Mouse (Mus musculus): ENCODE results near the gene Pde10a. TPM values are rescaled to one million over a fixed set of nuclear protein-coding genes. Genes with fewer than 3 reads are reported as not detected.

The Pde10a gene
- polyA plus RNA-seq, 1 experiment from 2014 or later, result 1.9 TPM

DNA sequence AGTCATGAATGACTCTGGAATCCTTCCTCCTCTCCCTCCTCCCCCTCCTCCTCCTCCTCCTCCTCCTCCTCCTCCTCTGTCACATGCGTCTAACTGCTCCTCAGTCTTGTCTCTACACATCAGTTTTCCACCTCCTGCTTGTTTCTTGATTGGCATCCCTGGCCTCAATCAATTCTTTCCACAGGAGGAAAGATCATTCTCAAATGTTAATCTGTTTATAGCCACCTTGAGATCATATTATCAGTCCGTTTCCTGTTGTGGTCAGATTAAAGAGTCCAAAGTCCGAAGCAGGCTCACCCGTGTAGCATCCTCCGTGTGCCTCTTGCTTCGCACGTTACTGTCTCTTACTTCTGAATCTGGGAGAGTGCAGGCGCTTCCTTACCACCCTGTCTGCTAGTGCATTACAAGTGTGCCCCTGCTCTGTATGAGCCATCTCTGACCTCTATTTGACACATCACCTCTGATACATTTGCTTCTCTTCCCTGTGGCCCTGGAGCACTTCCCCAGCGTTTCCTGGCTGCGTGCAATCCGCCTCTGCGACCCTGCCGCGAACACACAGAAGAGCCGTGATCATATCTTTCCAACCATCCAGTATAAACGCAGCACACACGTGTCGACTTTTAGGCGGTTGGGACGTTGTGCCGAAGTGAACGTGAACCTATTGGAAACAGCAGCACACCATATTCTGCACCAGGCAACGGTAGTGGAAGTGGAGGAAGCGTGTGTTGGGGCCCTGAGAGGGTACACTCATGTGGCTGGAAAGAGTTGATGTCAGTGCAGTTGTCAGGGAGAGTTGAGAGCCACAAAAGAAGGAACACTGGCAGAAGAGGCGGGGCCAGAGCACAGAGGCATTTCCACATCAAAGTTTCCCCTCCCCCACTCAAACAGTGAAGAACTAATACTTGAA, 342.4 kb downstream of the Pde10a start:
- no peak overlapping the region for H3K9ac ChIP-seq (ENCODE audit: low read length)
- no peak overlapping the region for H3K27ac ChIP-seq (ENCODE audit: low read length)
- no peaks in the 10 kb centered on the region for H3K9me3 ChIP-seq (replicated peaks; ENCODE audit: control insufficient read depth, low read length)
- peak; percentile 50; the same call in 1 of the 2 replicates for ATAC-seq (replicated peaks; ENCODE audit: extremely low read depth, insufficient read depth, low FRiP score)
- no peaks in the 10 kb centered on the region for H3K27me3 ChIP-seq (ENCODE audit: control insufficient read depth, insufficient read depth, low read length)
- peak overlapping the region; percentile 22 for H3K4me2 ChIP-seq (ENCODE audit: low read depth, low read length)
- WGBS, result 52% methylated on average over 24 of the region's 25 CpGs
- no peak overlapping the region for H3K4me3 ChIP-seq (ENCODE audit: low read length)
- H3K36me3 ChIP-seq (ENCODE audit: control insufficient read depth, insufficient read depth), result no peaks in the 10 kb centered on the region
- H3K4me1 ChIP-seq (ENCODE audit: control insufficient read depth, insufficient read depth, low read length), result peaks cover 7% of the 10 kb centered on the region

DNA sequence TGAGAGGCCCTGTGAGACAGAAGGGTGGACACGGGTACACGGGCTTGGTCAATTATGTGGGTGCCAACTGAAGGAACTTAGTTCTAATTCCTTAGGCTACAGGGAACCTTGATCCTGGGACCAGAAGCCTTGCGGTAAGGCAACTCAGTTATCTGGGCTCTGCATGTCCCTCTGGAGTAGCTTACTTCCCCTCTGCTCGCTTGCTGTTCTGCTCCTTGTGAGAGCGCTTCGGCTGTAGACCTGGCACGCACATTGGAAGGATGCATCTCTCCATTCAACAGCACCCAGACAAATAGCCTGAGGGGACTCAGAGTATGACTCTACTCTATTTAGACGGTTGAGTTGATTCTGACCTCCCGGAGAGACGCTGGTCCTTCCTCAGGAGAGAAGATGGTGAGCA, 344.1 kb downstream of the Pde10a start:
- H3K4me2 ChIP-seq (ENCODE audit: low read depth, low read length), result no peak overlapping the region
- H3K27me3 ChIP-seq (ENCODE audit: control insufficient read depth, insufficient read depth, low read length), result no peaks in the 10 kb centered on the region
- H3K27ac ChIP-seq (ENCODE audit: low read length), result no peak overlapping the region
- no peaks in the 10 kb centered on the region for H3K9me3 ChIP-seq (replicated peaks; ENCODE audit: control insufficient read depth, low read length)
- H3K4me1 ChIP-seq (ENCODE audit: control insufficient read depth, insufficient read depth, low read length), result peaks cover 7% of the 10 kb centered on the region
- ATAC-seq (replicated peaks; ENCODE audit: extremely low read depth, insufficient read depth, low FRiP score), result no peak
- no peaks in the 10 kb centered on the region for H3K36me3 ChIP-seq (ENCODE audit: control insufficient read depth, insufficient read depth)
- H3K9ac ChIP-seq (ENCODE audit: low read length), result no peak overlapping the region
- 80% methylated on average over 10 of the region's 10 CpGs for WGBS
- H3K4me3 ChIP-seq (ENCODE audit: low read length), result no peak overlapping the region

DNA sequence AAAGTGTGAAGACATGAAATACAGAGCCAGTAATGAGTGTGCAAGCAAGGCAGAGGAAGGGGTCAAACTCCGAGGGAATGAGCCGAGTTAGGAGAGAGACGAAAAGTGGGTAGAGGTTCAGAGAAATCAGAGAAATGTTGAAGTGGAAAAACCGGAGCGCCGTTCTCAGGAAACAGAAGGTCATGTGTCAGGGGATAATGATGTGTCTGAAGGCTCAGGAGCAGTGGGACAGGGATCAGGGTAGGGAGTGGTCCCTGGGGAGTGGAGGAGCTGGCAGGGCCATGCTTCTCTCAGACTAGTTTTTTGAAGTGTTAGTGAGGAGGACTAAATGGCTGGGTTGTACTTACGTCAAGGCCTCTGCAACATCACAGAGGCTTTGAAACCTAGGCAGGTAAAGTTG, 345.7 kb downstream of the Pde10a start:
- peaks cover 7% of the 10 kb centered on the region for H3K4me1 ChIP-seq (ENCODE audit: control insufficient read depth, insufficient read depth, low read length)
- no peaks in the 10 kb centered on the region for H3K9me3 ChIP-seq (replicated peaks; ENCODE audit: control insufficient read depth, low read length)
- no peak overlapping the region for H3K4me2 ChIP-seq (ENCODE audit: low read depth, low read length)
- H3K9ac ChIP-seq (ENCODE audit: low read length), result no peak overlapping the region
- no peaks in the 10 kb centered on the region for H3K27me3 ChIP-seq (ENCODE audit: control insufficient read depth, insufficient read depth, low read length)
- WGBS, result 64% methylated on average over 7 of the region's 7 CpGs
- no peaks in the 10 kb centered on the region for H3K36me3 ChIP-seq (ENCODE audit: control insufficient read depth, insufficient read depth)
- H3K27ac ChIP-seq (ENCODE audit: low read length), result no peak overlapping the region
- ATAC-seq (replicated peaks; ENCODE audit: extremely low read depth, insufficient read depth, low FRiP score), result no peak
- H3K4me3 ChIP-seq (ENCODE audit: low read length), result no peak overlapping the region

DNA sequence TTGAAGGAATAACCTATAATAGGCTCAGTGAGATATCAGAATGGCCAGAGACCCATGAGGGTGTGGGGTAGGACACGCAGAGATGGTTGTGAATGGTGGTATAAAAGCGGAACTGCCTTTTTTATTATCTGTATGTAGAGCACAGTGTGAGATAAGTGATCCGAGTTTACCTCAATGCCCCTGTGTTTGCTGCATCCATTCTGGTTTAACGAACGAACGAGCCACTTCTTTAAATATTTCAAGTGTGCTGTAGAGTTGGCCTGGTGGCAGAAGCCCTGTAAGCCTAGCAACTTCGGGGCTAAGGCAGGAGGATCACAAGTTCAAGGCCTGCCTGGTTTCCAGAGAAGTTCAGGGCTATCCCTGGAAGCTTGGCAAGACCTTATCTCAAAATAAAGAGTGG, 346.2 kb downstream of the Pde10a start:
- Histone ChIP-seq H3K27ac (ENCODE audit: low read length) (no peak overlapping the region), H3K4me1 (ENCODE audit: control insufficient read depth, insufficient read depth, low read length) (peaks cover 7% of the 10 kb centered on the region), H3K4me3 (ENCODE audit: low read length) (no peak overlapping the region), H3K36me3 (ENCODE audit: control insufficient read depth, insufficient read depth) (no peaks in the 10 kb centered on the region), H3K9ac (ENCODE audit: low read length) (no peak overlapping the region), H3K4me2 (ENCODE audit: low read depth, low read length) (no peak overlapping the region), H3K27me3 (ENCODE audit: control insufficient read depth, insufficient read depth, low read length) (no peaks in the 10 kb centered on the region), H3K9me3 (replicated peaks; ENCODE audit: control insufficient read depth, low read length) (no peaks in the 10 kb centered on the region)
- no peak for ATAC-seq (replicated peaks; ENCODE audit: extremely low read depth, insufficient read depth, low FRiP score)
- WGBS, result 67% methylated on average over 7 of the region's 7 CpGs

DNA sequence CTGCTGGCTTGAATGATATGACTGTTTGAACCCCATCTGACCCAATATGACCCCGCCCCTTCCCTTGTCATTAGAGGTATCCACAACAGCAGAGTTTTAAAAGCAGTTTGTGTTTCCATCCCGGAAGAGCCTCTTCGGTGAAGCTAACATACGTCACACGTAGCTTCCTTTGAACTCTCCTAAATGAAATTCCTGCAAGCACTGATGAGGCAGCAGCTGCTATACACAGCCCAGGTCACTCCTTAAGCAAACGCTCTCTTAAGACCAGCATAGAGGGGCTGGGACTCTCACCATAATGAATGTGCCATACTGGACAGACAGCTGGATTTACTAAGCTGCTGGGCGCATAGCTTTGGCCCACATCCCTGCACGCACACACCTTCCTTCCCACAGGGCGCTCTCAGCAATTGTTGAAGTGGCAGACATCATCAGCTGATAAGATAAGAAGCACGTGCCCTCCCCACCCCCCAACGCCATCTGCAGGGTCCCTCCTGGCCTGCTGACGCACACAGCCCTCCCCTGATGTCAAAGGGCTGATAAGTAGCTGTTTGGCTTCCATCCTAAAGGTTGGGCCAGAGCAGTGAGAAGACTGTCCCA, 346.9 kb downstream of the Pde10a start:
- 14% methylated on average over 12 of the region's 12 CpGs for WGBS
- no peaks in the 10 kb centered on the region for H3K9me3 ChIP-seq (replicated peaks; ENCODE audit: control insufficient read depth, low read length)
- ATAC-seq (replicated peaks; ENCODE audit: extremely low read depth, insufficient read depth, low FRiP score), result peak; percentile 58
- peak overlapping the region; percentile 47 for H3K4me2 ChIP-seq (ENCODE audit: low read depth, low read length)
- H3K4me3 ChIP-seq (ENCODE audit: low read length), result no peak overlapping the region
- H3K4me1 ChIP-seq (ENCODE audit: control insufficient read depth, insufficient read depth, low read length), result peaks cover 7% of the 10 kb centered on the region
- H3K36me3 ChIP-seq (ENCODE audit: control insufficient read depth, insufficient read depth), result no peaks in the 10 kb centered on the region
- no peaks in the 10 kb centered on the region for H3K27me3 ChIP-seq (ENCODE audit: control insufficient read depth, insufficient read depth, low read length)
- H3K27ac ChIP-seq (ENCODE audit: low read length), result peak overlapping the region; percentile 14
- H3K9ac ChIP-seq (ENCODE audit: low read length), result peak overlapping the region; percentile 28; the same call in 1 of the 2 replicates

DNA sequence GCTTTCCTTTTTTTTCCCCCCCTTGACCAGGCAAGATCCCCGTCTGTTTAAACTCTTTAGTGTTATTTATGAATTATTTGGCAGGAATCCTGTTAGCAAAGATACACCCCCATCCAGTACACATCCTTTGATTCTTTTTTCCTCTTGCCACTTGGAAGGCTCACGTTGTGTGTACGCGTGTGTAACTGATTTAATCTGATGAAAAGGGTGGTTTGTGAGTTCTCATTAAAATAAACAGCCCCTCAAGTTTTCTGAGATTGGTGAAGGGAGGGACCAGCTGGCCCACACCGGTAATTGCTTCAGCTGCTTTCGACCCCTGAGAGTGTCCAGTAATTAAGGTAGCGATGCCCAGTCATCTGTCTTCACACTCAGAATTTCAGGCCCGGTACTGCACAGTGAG, 347.4 kb downstream of the Pde10a start:
- Histone ChIP-seq H3K4me3 (ENCODE audit: low read length) (no peak overlapping the region), H3K4me2 (ENCODE audit: low read depth, low read length) (peak overlapping the region; percentile 47; the same call in 1 of the 2 replicates), H3K27me3 (ENCODE audit: control insufficient read depth, insufficient read depth, low read length) (no peaks in the 10 kb centered on the region), H3K4me1 (ENCODE audit: control insufficient read depth, insufficient read depth, low read length) (peaks cover 7% of the 10 kb centered on the region), H3K36me3 (ENCODE audit: control insufficient read depth, insufficient read depth) (no peaks in the 10 kb centered on the region), H3K9me3 (replicated peaks; ENCODE audit: control insufficient read depth, low read length) (no peaks in the 10 kb centered on the region), H3K27ac (ENCODE audit: low read length) (peak overlapping the region; percentile 14; the same call in 1 of the 2 replicates), H3K9ac (ENCODE audit: low read length) (peak overlapping the region; percentile 28; the same call in 1 of the 2 replicates)
- no peak for ATAC-seq (replicated peaks; ENCODE audit: extremely low read depth, insufficient read depth, low FRiP score)
- 49% methylated on average over 8 of the region's 8 CpGs for WGBS

DNA sequence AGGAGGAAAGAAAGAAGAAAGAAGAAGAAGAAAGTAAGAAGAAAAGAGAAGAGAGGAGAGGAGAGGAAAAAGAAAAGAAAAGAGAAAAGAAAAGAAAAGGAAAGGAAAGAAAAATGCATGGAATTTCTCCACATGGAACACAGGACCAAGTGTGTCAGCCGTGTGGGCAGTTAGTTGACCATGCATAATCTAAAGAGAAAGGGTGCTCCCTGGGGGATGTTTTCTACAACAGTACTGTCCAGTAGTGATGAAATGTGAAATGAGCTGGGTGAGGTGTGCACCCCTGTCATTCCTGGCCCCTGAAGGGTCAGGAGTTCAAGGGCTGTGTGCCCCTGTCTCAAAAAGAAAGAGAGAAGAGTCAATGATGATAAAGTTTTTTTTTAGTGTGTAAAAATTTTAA, 352.9 kb downstream of the Pde10a start:
- no peaks in the 10 kb centered on the region for H3K36me3 ChIP-seq (ENCODE audit: control insufficient read depth, insufficient read depth)
- H3K27me3 ChIP-seq (ENCODE audit: control insufficient read depth, insufficient read depth, low read length), result peaks cover 4% of the 10 kb centered on the region; the same call in 1 of the 2 replicates
- H3K9me3 ChIP-seq (replicated peaks; ENCODE audit: control insufficient read depth, low read length), result no peaks in the 10 kb centered on the region
- no peak overlapping the region for H3K4me2 ChIP-seq (ENCODE audit: low read depth, low read length)
- 60% methylated on average over 1 of the region's 1 CpGs for WGBS
- H3K27ac ChIP-seq (ENCODE audit: low read length), result no peak overlapping the region
- H3K4me1 ChIP-seq (ENCODE audit: control insufficient read depth, insufficient read depth, low read length), result no peaks in the 10 kb centered on the region
- no peak overlapping the region for H3K9ac ChIP-seq (ENCODE audit: low read length)
- ATAC-seq (replicated peaks; ENCODE audit: extremely low read depth, insufficient read depth, low FRiP score), result no peak
- H3K4me3 ChIP-seq (ENCODE audit: low read length), result no peak overlapping the region

DNA sequence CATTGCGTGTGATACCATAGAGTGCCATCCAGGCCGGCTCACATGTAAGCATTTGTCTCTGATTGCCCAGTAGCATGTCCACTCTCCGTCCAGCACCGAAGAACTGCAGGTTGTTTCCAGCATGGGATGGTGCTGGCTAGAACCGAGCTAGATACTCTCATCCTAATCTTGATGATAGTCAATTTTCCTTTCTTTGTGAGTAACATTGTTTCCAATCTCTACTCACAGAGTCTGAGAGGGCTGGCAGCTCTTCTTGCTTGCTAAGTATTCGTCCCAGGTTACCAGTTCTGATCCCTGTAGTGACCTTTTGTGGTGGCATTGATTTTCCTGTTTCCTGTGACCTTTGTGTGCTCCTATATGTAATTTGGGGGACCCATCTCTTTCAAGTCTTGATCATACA, 356.5 kb downstream of the Pde10a start:
- no peak for ATAC-seq (replicated peaks; ENCODE audit: extremely low read depth, insufficient read depth, low FRiP score)
- 83% methylated on average over 6 of the region's 6 CpGs for WGBS
- Histone ChIP-seq H3K9me3 (replicated peaks; ENCODE audit: control insufficient read depth, low read length) (no peaks in the 10 kb centered on the region), H3K27ac (ENCODE audit: low read length) (no peak overlapping the region), H3K4me3 (ENCODE audit: low read length) (no peak overlapping the region), H3K4me2 (ENCODE audit: low read depth, low read length) (no peak overlapping the region), H3K27me3 (ENCODE audit: control insufficient read depth, insufficient read depth, low read length) (peaks cover 4% of the 10 kb centered on the region; the same call in 1 of the 2 replicates), H3K9ac (ENCODE audit: low read length) (no peak overlapping the region), H3K36me3 (ENCODE audit: control insufficient read depth, insufficient read depth) (no peaks in the 10 kb centered on the region), H3K4me1 (ENCODE audit: control insufficient read depth, insufficient read depth, low read length) (no peaks in the 10 kb centered on the region)

DNA sequence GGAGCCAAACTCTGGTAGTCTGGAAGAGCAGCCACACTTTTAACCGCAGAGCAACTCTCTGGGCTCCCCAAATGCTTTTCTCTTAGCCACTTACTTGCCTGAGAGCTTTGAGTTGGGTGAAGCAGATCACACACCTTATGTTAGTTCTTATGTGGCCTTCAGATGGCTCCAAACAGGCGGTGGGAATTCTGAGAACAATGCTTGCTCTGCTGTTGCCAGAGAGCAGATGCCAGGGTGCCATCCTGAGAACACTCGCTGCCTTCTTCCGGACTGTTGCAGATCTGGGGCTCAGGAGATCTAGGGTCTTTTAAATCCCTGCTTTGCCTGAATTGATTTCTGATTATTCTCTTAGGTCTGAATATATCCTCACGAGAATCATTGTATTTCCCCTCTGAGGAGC, 359.5 kb downstream of the Pde10a start:
- WGBS, result 82% methylated on average over 5 of the region's 5 CpGs
- no peaks in the 10 kb centered on the region for H3K9me3 ChIP-seq (replicated peaks; ENCODE audit: control insufficient read depth, low read length)
- no peak for ATAC-seq (replicated peaks; ENCODE audit: extremely low read depth, insufficient read depth, low FRiP score)

More for the DNA sequence above, 359.5 kb downstream of the Pde10a start:
- no peak overlapping the region for H3K27ac ChIP-seq (ENCODE audit: low read length)
- H3K4me3 ChIP-seq (ENCODE audit: low read length), result no peak overlapping the region
- peaks cover 2% of the 10 kb centered on the region; the same call in 1 of the 2 replicates for H3K27me3 ChIP-seq (ENCODE audit: control insufficient read depth, insufficient read depth, low read length)
- H3K4me2 ChIP-seq (ENCODE audit: low read depth, low read length), result no peak overlapping the region
- no peaks in the 10 kb centered on the region for H3K4me1 ChIP-seq (ENCODE audit: control insufficient read depth, insufficient read depth, low read length)
- H3K36me3 ChIP-seq (ENCODE audit: control insufficient read depth, insufficient read depth), result no peaks in the 10 kb centered on the region
- H3K9ac ChIP-seq (ENCODE audit: low read length), result no peak overlapping the region
